8 mouse cellular contexts compared by ENCODE assay signal in the genomic region with DNA sequence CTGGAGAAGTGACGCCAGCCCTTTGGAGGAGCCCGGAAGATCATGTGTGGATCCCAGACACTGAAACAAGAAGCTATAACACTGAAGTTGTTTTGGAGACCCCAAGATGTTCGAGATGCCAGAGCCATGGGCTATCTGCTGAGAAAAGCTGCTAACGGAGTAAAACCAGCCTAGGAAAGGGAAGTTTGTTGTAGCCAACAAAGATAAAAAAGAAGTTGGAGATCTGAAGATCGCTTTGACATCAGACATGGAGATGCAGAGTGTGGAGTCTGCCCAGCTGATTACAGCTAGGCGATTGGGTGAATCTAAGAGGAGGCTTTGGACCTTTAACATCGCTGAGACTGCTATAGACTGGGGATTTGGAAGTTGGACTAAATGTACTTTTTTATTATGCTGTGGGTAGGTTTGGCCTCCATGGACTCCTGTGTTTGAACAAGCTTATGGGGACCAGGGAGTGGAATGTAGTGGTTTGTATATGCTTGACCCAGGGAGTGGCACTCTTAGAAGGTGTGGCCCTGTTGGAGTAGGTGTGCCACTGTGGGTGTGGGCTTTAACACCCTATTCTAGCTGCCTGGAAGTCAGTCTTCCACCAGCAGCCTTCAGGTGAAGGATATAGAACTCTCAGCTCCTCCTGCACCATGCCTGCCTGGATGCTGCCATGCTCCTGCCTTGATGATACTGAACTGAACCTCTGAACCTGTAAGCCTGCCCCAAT. TPM values are rescaled to one million over a fixed set of nuclear protein-coding genes. Genes with fewer than 3 reads are reported as not detected.
"Had no signal": no experiment of that assay in that cellular context is flagged by ENCODE, and none has a peak within 500 bp of the region (broad histone marks: within the 10 kb centered on the region; RNA-seq: fewer than 3 reads in every experiment).

No protein-coding gene starts in this region.

RNA-seq across cellular contexts. Expression of gene Batf2, which starts 10.2 kb away (rescaled TPM):
- polyA plus RNA-seq: heart, embryonic 10.5 days; heart, embryonic 12.5 days; heart, embryonic 14.5 days; hindbrain, embryonic 14.5 days; hindbrain, embryonic 16.5 days; inflammation-experienced regulatory T-cells, adult 6 months; limb, embryonic 10.5 days; limb, embryonic 12.5 days had no signal
